Mouse (Mus musculus): ENCODE measurements around the gene Spty2d1. TPM values are rescaled to one million over a fixed set of nuclear protein-coding genes. Genes with fewer than 3 reads are reported as not detected.
A peak's percentile ranks its signal among the peaks of the same experiment; 100 is the strongest.

The Spty2d1 gene
- total and polyA plus RNA-seq, 2 experiments from 2014 or later, result 4.7 to 8.8 TPM

- ATAC-seq (ENCODE audit: low FRiP score) (no peak), DNase-seq (ENCODE audit: low spot score) (no peak)
- no peak overlapping the region for H3K4me3 ChIP-seq (ENCODE audit: low read depth, low read length)
- H3K27me3 ChIP-seq (ENCODE audit: insufficient read depth, low read length), result no peaks in the 10 kb centered on the region
- H3K9me3 ChIP-seq (ENCODE audit: low read length), result no peaks in the 10 kb centered on the region
- no peak overlapping the region for H3K9ac ChIP-seq (replicated peaks; ENCODE audit: low read length, poor library complexity, severe bottlenecking)
- H3K4me1 ChIP-seq (ENCODE audit: insufficient read depth, low read length), result no peaks in the 10 kb centered on the region
- no peaks in the 10 kb centered on the region for H3K36me3 ChIP-seq (ENCODE audit: insufficient read depth, low read length)
- no peak for TF ChIP-seq CTCF (IDR thresholded peaks at IDR 0.05)
- no peak overlapping the region for H3K4me2 ChIP-seq (ENCODE audit: low read depth, low read length, poor library complexity, severe bottlenecking)
- H3K27ac ChIP-seq (ENCODE audit: low read depth, low read length), result no peak overlapping the region
- 91% methylated on average over 11 of the region's 11 CpGs for WGBS
Measured at GRCm38 (mm10) chr7:46975456-46975855, 32.8 kb downstream of the Spty2d1 start.

- no peaks in the 10 kb centered on the region for H3K4me1 ChIP-seq (ENCODE audit: insufficient read depth, low read length)
- no peak overlapping the region for H3K4me3 ChIP-seq (ENCODE audit: low read depth, low read length)
- no peak overlapping the region for H3K9ac ChIP-seq (replicated peaks; ENCODE audit: low read length, poor library complexity, severe bottlenecking)
- H3K27ac ChIP-seq (ENCODE audit: low read depth, low read length), result no peak overlapping the region
- H3K9me3 ChIP-seq (ENCODE audit: low read length), result no peaks in the 10 kb centered on the region
- TF ChIP-seq CTCF (IDR thresholded peaks at IDR 0.05), result no peak
- H3K4me2 ChIP-seq (ENCODE audit: low read depth, low read length, poor library complexity, severe bottlenecking), result no peak overlapping the region
- WGBS, result 97% methylated on average over 4 of the region's 4 CpGs
- H3K27me3 ChIP-seq (ENCODE audit: insufficient read depth, low read length), result no peaks in the 10 kb centered on the region
- no peak for ATAC-seq (ENCODE audit: low FRiP score)
- no peak for DNase-seq (ENCODE audit: low spot score)
- H3K36me3 ChIP-seq (ENCODE audit: insufficient read depth, low read length), result no peaks in the 10 kb centered on the region
Measured at GRCm38 (mm10) chr7:46974648-46975047, 33.6 kb downstream of the Spty2d1 start.

- 89% methylated on average over 4 of the region's 4 CpGs for WGBS
- no peak overlapping the region for H3K4me3 ChIP-seq (ENCODE audit: low read depth, low read length)
- DNase-seq (ENCODE audit: low spot score) (no peak), ATAC-seq (ENCODE audit: low FRiP score) (no peak)
- no peak overlapping the region for H3K4me2 ChIP-seq (ENCODE audit: low read depth, low read length, poor library complexity, severe bottlenecking)
- H3K9me3 ChIP-seq (ENCODE audit: low read length), result no peaks in the 10 kb centered on the region
- TF ChIP-seq CTCF (IDR thresholded peaks at IDR 0.05), result no peak
- H3K4me1 ChIP-seq (ENCODE audit: insufficient read depth, low read length), result no peaks in the 10 kb centered on the region
- H3K9ac ChIP-seq (replicated peaks; ENCODE audit: low read length, poor library complexity, severe bottlenecking), result no peak overlapping the region
- no peaks in the 10 kb centered on the region for H3K27me3 ChIP-seq (ENCODE audit: insufficient read depth, low read length)
- H3K36me3 ChIP-seq (ENCODE audit: insufficient read depth, low read length), result no peaks in the 10 kb centered on the region
- H3K27ac ChIP-seq (ENCODE audit: low read depth, low read length), result no peak overlapping the region
Measured at GRCm38 (mm10) chr7:46969898-46970297, 38.3 kb downstream of the Spty2d1 start.

GRCm38 (mm10) chr7:46964070-46964469 lies 44.1 kb downstream of the Spty2d1 start:
- Histone ChIP-seq H3K9ac (replicated peaks; ENCODE audit: low read length, poor library complexity, severe bottlenecking) (no peak overlapping the region), H3K4me3 (ENCODE audit: low read depth, low read length) (no peak overlapping the region), H3K27me3 (ENCODE audit: insufficient read depth, low read length) (no peaks in the 10 kb centered on the region), H3K4me1 (ENCODE audit: insufficient read depth, low read length) (no peaks in the 10 kb centered on the region), H3K27ac (ENCODE audit: low read depth, low read length) (no peak overlapping the region), H3K9me3 (ENCODE audit: low read length) (no peaks in the 10 kb centered on the region), H3K4me2 (ENCODE audit: low read depth, low read length, poor library complexity, severe bottlenecking) (no peak overlapping the region), H3K36me3 (ENCODE audit: insufficient read depth, low read length) (no peaks in the 10 kb centered on the region)
- ATAC-seq (ENCODE audit: low FRiP score) (no peak), DNase-seq (ENCODE audit: low spot score) (no peak)
- 85% methylated on average over 7 of the region's 7 CpGs for WGBS
- TF ChIP-seq CTCF (IDR thresholded peaks at IDR 0.05), result no peak

- DNase-seq (ENCODE audit: low spot score) (peak; percentile 93), ATAC-seq (ENCODE audit: low FRiP score) (peak; percentile 77)
- H3K36me3 ChIP-seq (ENCODE audit: insufficient read depth, low read length), result no peaks in the 10 kb centered on the region
- no peaks in the 10 kb centered on the region for H3K9me3 ChIP-seq (ENCODE audit: low read length)
- no peak overlapping the region for H3K27ac ChIP-seq (ENCODE audit: low read depth, low read length)
- no peak overlapping the region for H3K4me3 ChIP-seq (ENCODE audit: low read depth, low read length)
- no peak overlapping the region for H3K9ac ChIP-seq (replicated peaks; ENCODE audit: low read length, poor library complexity, severe bottlenecking)
- WGBS, result under 1% methylated on average over 9 of the region's 9 CpGs
- no peaks in the 10 kb centered on the region for H3K4me1 ChIP-seq (ENCODE audit: insufficient read depth, low read length)
- peak; percentile 88 for TF ChIP-seq CTCF (IDR thresholded peaks at IDR 0.05)
- H3K4me2 ChIP-seq (ENCODE audit: low read depth, low read length, poor library complexity, severe bottlenecking), result no peak overlapping the region
- H3K27me3 ChIP-seq (ENCODE audit: insufficient read depth, low read length), result no peaks in the 10 kb centered on the region
Measured at GRCm38 (mm10) chr7:46962806-46963618, 45.2 kb downstream of the Spty2d1 start.

GRCm38 (mm10) chr7:46962132-46962531 lies 46.1 kb downstream of the Spty2d1 start:
- ATAC-seq (ENCODE audit: low FRiP score) (no peak), DNase-seq (ENCODE audit: low spot score) (peak; percentile 59)
- Histone ChIP-seq H3K4me2 (ENCODE audit: low read depth, low read length, poor library complexity, severe bottlenecking) (no peak overlapping the region), H3K27me3 (ENCODE audit: insufficient read depth, low read length) (no peaks in the 10 kb centered on the region), H3K4me1 (ENCODE audit: insufficient read depth, low read length) (no peaks in the 10 kb centered on the region; the same call in 1 of the 2 replicates), H3K36me3 (ENCODE audit: insufficient read depth, low read length) (no peaks in the 10 kb centered on the region), H3K27ac (ENCODE audit: low read depth, low read length) (no peak overlapping the region), H3K4me3 (ENCODE audit: low read depth, low read length) (no peak overlapping the region), H3K9ac (replicated peaks; ENCODE audit: low read length, poor library complexity, severe bottlenecking) (no peak overlapping the region), H3K9me3 (ENCODE audit: low read length) (no peaks in the 10 kb centered on the region)
- TF ChIP-seq CTCF (IDR thresholded peaks at IDR 0.05), result no peak

Measured in midbrain, postnatal 0 days (tissue).